Mouse (Mus musculus) small intestine, adult 2 months (tissue): ENCODE results near the gene Ywhah.

Experiments
- CTCF ChIP-seq: fragments of 200-500 bp; IDR thresholded peaks from 2 replicates; pipeline ENCODE4 v1.5.1; 2012; ENCODE audit warnings: low read depth, mild to moderate bottlenecking, control low read depth, inconsistent platforms, low read length, moderate library complexity, mixed read lengths; ENCODE audit not compliant: insufficient replicate concordance, insufficient read length; ENCODE audit errors: extremely low read depth
- POLR2A ChIP-seq: fragments of 200-500 bp; IDR thresholded peaks from 2 replicates; pipeline ENCODE4 v1.6.1; 2012; ENCODE audit warnings: low read depth, mild to moderate bottlenecking, control low read depth, inconsistent platforms, low read length, moderate library complexity

- no peak for TF ChIP-seq CTCF
- no peak for TF ChIP-seq POLR2A
Measured at GRCm38 (mm10) chr5:33004110-33004509, 14.5 kb upstream of the Ywhah start.
